Mouse (Mus musculus): ENCODE results near the gene 0610030E20Rik. TPM values are rescaled to one million over a fixed set of nuclear protein-coding genes. Genes with fewer than 3 reads are reported as not detected.

0610030E20Rik gene
- total RNA-seq, 2 experiments from 2014 or later = 17.2 to 19.3 TPM

GRCm38 (mm10) chr6:72366844-72367443 lies 19.8 kb downstream of the 0610030E20Rik start, which contains the start of gene Rnf181:
TSS of gene Rnf181 (minus strand) at chr6:72366956.
- intact Hi-C loops (cut with DNase I) = loop anchor here (5.0 kb wide), 1 partner anchor 40 kb away; no protein-coding TSS in a partner anchor

GRCm38 (mm10) chr6:72367460-72367974 lies 20.4 kb downstream of the 0610030E20Rik start:
- intact Hi-C loops (cut with DNase I) = loop anchor here (5.0 kb wide), 1 partner anchor 40 kb away; no protein-coding TSS in a partner anchor
- DNase-seq = no peak

More at GRCm38 (mm10) chr6:72366844-72367443, 19.8 kb downstream of the 0610030E20Rik start, which contains the start of gene Rnf181:
- no peak for DNase-seq

GRCm38 (mm10) chr6:72369557-72369956 lies 22.4 kb downstream of the 0610030E20Rik start:
- intact Hi-C loops (cut with DNase I) = loop anchor here (5.0 kb wide), 1 partner anchor 38 kb away; no protein-coding TSS in a partner anchor
- DNase-seq = no peak

GRCm38 (mm10) chr6:72370091-72370490 lies 23.0 kb downstream of the 0610030E20Rik start:
- intact Hi-C loops (cut with DNase I) = no loop called here
- DNase-seq = no peak

GRCm38 (mm10) chr6:72371147-72371546 lies 24.0 kb downstream of the 0610030E20Rik start:
- intact Hi-C loops (cut with DNase I) = no loop called here

GRCm38 (mm10) chr6:72371571-72371970 lies 24.5 kb downstream of the 0610030E20Rik start:
- intact Hi-C loops (cut with DNase I) = no loop called here
- no peak for DNase-seq

More at GRCm38 (mm10) chr6:72371147-72371546, 24.0 kb downstream of the 0610030E20Rik start:
- no peak for DNase-seq

- DNase-seq = no peak
- intact Hi-C loops (cut with DNase I) = no loop called here
Observed at GRCm38 (mm10) chr6:72373184-72373583, 26.1 kb downstream of the 0610030E20Rik start.

- DNase-seq = no peak
- intact Hi-C loops (cut with DNase I) = no loop called here
Observed at GRCm38 (mm10) chr6:72374206-72374605, 27.1 kb downstream of the 0610030E20Rik start.

- DNase-seq = no peak
- intact Hi-C loops (cut with DNase I) = no loop called here
Observed at GRCm38 (mm10) chr6:72374820-72375563, 27.9 kb downstream of the 0610030E20Rik start.

GRCm38 (mm10) chr6:72378510-72379234 lies 31.6 kb downstream of the 0610030E20Rik start:
- intact Hi-C loops (cut with DNase I) = no loop called here
- no peak for DNase-seq

GRCm38 (mm10) chr6:72379377-72380130 lies 32.4 kb downstream of the 0610030E20Rik start:
- intact Hi-C loops (cut with DNase I) = no loop called here

GRCm38 (mm10) chr6:72380131-72380770 lies 33.1 kb downstream of the 0610030E20Rik start, which contains the start of gene Vamp5:
TSS of gene Vamp5 (minus strand) at chr6:72380468.
- intact Hi-C loops (cut with DNase I) = no loop called here
- peak; percentile 40 for DNase-seq

More at GRCm38 (mm10) chr6:72379377-72380130, 32.4 kb downstream of the 0610030E20Rik start:
- no peak for DNase-seq

GRCm38 (mm10) chr6:72382494-72382893 lies 35.4 kb downstream of the 0610030E20Rik start:
- DNase-seq = no peak
- intact Hi-C loops (cut with DNase I) = no loop called here

GRCm38 (mm10) chr6:72383142-72383820 lies 36.2 kb downstream of the 0610030E20Rik start:
- no peak for DNase-seq
- intact Hi-C loops (cut with DNase I) = no loop called here

- intact Hi-C loops (cut with DNase I) = no loop called here
- DNase-seq = no peak
Observed at GRCm38 (mm10) chr6:72383952-72384351, 36.8 kb downstream of the 0610030E20Rik start.

GRCm38 (mm10) chr6:72385258-72385657 lies 38.1 kb downstream of the 0610030E20Rik start:
- no peak for DNase-seq
- intact Hi-C loops (cut with DNase I) = no loop called here

- intact Hi-C loops (cut with DNase I) = no loop called here
- no peak for DNase-seq
Observed at GRCm38 (mm10) chr6:72386561-72386960, 39.4 kb downstream of the 0610030E20Rik start.

GRCm38 (mm10) chr6:72387816-72388215 lies 40.7 kb downstream of the 0610030E20Rik start:
- intact Hi-C loops (cut with DNase I) = no loop called here
- no peak for DNase-seq

- no peak for DNase-seq
- intact Hi-C loops (cut with DNase I) = no loop called here
Observed at GRCm38 (mm10) chr6:72388266-72388665, 41.1 kb downstream of the 0610030E20Rik start.
